Mouse (Mus musculus) adrenal gland, postnatal 10 days (tissue): Measurements from ENCODE around the gene Mrpl50. TPM values are rescaled to one million over a fixed set of nuclear protein-coding genes. Genes with fewer than 3 reads are reported as not detected.

Experiments used
- DNase-seq: peaks from one replicate; pipeline ENCODE4 v3.0.0; 2021; ENCODE audit warnings: mixed read lengths
- long read RNA-seq, 2 experiments: library from polyadenylated mRNA; stranded (forward); transcript quantifications; one replicate each; pipeline ENCODE4 v2.0.0; 2021
- total RNA-seq, 2 experiments: library from RNA; stranded (reverse); gene quantifications; 2 replicates each; pipeline ENCODE4 v1.2.3; 2021

Mrpl50 gene
- 10 to 100 TPM; 45.5 to 49.5 TPM for total RNA-seq
- long read RNA-seq, experiment 1, transcript Mrpl50-201 (2 exons, 2,114 nt), result major isoform, 128 of 137 reads
- long read RNA-seq, experiment 1, partial matches to known transcripts, result 0 of 137 reads
- long read RNA-seq, experiment 1, other reads (novel, unspliced or antisense), result 9 of 137 reads
- long read RNA-seq, experiment 2, transcript Mrpl50-201 (2 exons, 2,114 nt), result major isoform, 94 of 95 reads
- long read RNA-seq, experiment 2, partial matches to known transcripts, result 0 of 95 reads
- long read RNA-seq, experiment 2, other reads (novel, unspliced or antisense), result 1 of 95 reads

GRCm38 (mm10) chr4:49520572-49521340 lies at the start of gene Mrpl50, which contains the start of gene Zfp189:
Gene Mrpl50 (minus strand): TSS chr4:49521093.
Gene Zfp189 (plus strand): TSS chr4:49521176.
- DNase-seq, result peak; percentile 93

GRCm38 (mm10) chr4:49567613-49568012 lies 46.7 kb upstream of the Mrpl50 start:
- DNase-seq, result peak; percentile 66

GRCm38 (mm10) chr4:49559915-49560772 lies 39.3 kb upstream of the Mrpl50 start:
- DNase-seq, result peak; percentile 78

- DNase-seq, result no peak
Observed at GRCm38 (mm10) chr4:49558181-49558580, 37.3 kb upstream of the Mrpl50 start.

- no peak for DNase-seq
Observed at GRCm38 (mm10) chr4:49557375-49557774, 36.5 kb upstream of the Mrpl50 start.

- no peak for DNase-seq
Observed at GRCm38 (mm10) chr4:49553380-49553779, 32.5 kb upstream of the Mrpl50 start.

GRCm38 (mm10) chr4:49549383-49549782 lies 28.5 kb upstream of the Mrpl50 start, which contains the start of gene Aldob:
Gene Aldob (minus strand): TSS chr4:49549546.
- no peak for DNase-seq

- DNase-seq, result no peak
Observed at GRCm38 (mm10) chr4:49547544-49548219, 26.8 kb upstream of the Mrpl50 start.

- DNase-seq, result no peak
Observed at GRCm38 (mm10) chr4:49546873-49547543, 26.1 kb upstream of the Mrpl50 start.

GRCm38 (mm10) chr4:49546026-49546425 lies 25.1 kb upstream of the Mrpl50 start:
- DNase-seq, result no peak

GRCm38 (mm10) chr4:49540966-49541365 lies 20.1 kb upstream of the Mrpl50 start:
- DNase-seq, result no peak

GRCm38 (mm10) chr4:49539665-49540064 lies 18.8 kb upstream of the Mrpl50 start:
- DNase-seq, result peak; percentile 46

GRCm38 (mm10) chr4:49536671-49537070 lies 15.8 kb upstream of the Mrpl50 start:
- no peak for DNase-seq

- no peak for DNase-seq
Observed at GRCm38 (mm10) chr4:49535675-49536294, 14.9 kb upstream of the Mrpl50 start.

GRCm38 (mm10) chr4:49535036-49535435 lies 14.1 kb upstream of the Mrpl50 start:
- no peak for DNase-seq

GRCm38 (mm10) chr4:49522576-49522975 lies 1.7 kb upstream of the Mrpl50 start:
- peak; percentile 13 for DNase-seq

GRCm38 (mm10) chr4:49521346-49521745 lies 453 bp upstream of the Mrpl50 start:
- DNase-seq, result no peak

GRCm38 (mm10) chr4:49519476-49519875 lies 1.4 kb downstream of the Mrpl50 start:
- no peak for DNase-seq

GRCm38 (mm10) chr4:49514441-49514840 lies 6.5 kb downstream of the Mrpl50 start:
- DNase-seq, result no peak

GRCm38 (mm10) chr4:49512636-49513035 lies 8.3 kb downstream of the Mrpl50 start:
- DNase-seq, result no peak
